Mouse (Mus musculus): Measurements from ENCODE around the gene Snrpf.
A peak's percentile ranks its signal among the peaks of the same experiment; 100 is the strongest.

Snrpf gene

GRCm38 (mm10) chr10:93589281-93589848, at the start of gene Snrpf:
Gene Snrpf, minus strand, starts transcription at chr10:93589706.
- peak; percentile 97 for DNase-seq

- no peak for DNase-seq
These were observed 46.4 kb upstream of the Snrpf start for GRCm38 (mm10) chr10:93635941-93636340.

GRCm38 (mm10) chr10:93633971-93634370, 44.5 kb upstream of the Snrpf start:
- no peak for DNase-seq

GRCm38 (mm10) chr10:93633563-93633962, 44.1 kb upstream of the Snrpf start:
- DNase-seq: no peak

GRCm38 (mm10) chr10:93632086-93632485, 42.6 kb upstream of the Snrpf start:
- no peak for DNase-seq

- DNase-seq: no peak
These were observed 40.8 kb upstream of the Snrpf start for GRCm38 (mm10) chr10:93630310-93630709.

- DNase-seq: no peak
These were observed 34.6 kb upstream of the Snrpf start for GRCm38 (mm10) chr10:93624151-93624550.

- peak; percentile 67 for DNase-seq
These were observed 34.2 kb upstream of the Snrpf start for GRCm38 (mm10) chr10:93623725-93624124.

- DNase-seq: no peak
These were observed 31.1 kb upstream of the Snrpf start for GRCm38 (mm10) chr10:93620438-93621179.

- no peak for DNase-seq
These were observed 25.3 kb upstream of the Snrpf start for GRCm38 (mm10) chr10:93614850-93615249.

GRCm38 (mm10) chr10:93611419-93612007, 22.0 kb upstream of the Snrpf start:
- peak; percentile 43 for DNase-seq

GRCm38 (mm10) chr10:93610896-93611295, 21.4 kb upstream of the Snrpf start:
- DNase-seq: no peak

GRCm38 (mm10) chr10:93609236-93609635, 19.7 kb upstream of the Snrpf start:
- DNase-seq: no peak

GRCm38 (mm10) chr10:93608051-93608450, 18.5 kb upstream of the Snrpf start:
- DNase-seq: no peak

- DNase-seq: no peak
These were observed 16.8 kb upstream of the Snrpf start for GRCm38 (mm10) chr10:93606326-93606725.

GRCm38 (mm10) chr10:93603256-93603655, 13.8 kb upstream of the Snrpf start:
- no peak for DNase-seq

GRCm38 (mm10) chr10:93602309-93602708, 12.8 kb upstream of the Snrpf start:
- DNase-seq: no peak

- DNase-seq: no peak
These were observed 7.1 kb upstream of the Snrpf start for GRCm38 (mm10) chr10:93596641-93597040.

GRCm38 (mm10) chr10:93595831-93596230, 6.3 kb upstream of the Snrpf start:
- DNase-seq: no peak

GRCm38 (mm10) chr10:93594022-93594482, 4.5 kb upstream of the Snrpf start:
- DNase-seq: peak; percentile 87

GRCm38 (mm10) chr10:93592456-93592855, 3.0 kb upstream of the Snrpf start:
- peak; percentile 22 for DNase-seq

- DNase-seq: peak; percentile 13
These were observed 710 bp downstream of the Snrpf start for GRCm38 (mm10) chr10:93588796-93589195.

- DNase-seq: peak; percentile 72
These were observed 12.1 kb downstream of the Snrpf start for GRCm38 (mm10) chr10:93577271-93577886.

- no peak for DNase-seq
These were observed 13.5 kb downstream of the Snrpf start for GRCm38 (mm10) chr10:93575960-93576359.
